Mouse (Mus musculus) MEL (cell line): ENCODE data around the gene Gm26920. TPM values are rescaled to one million over a fixed set of nuclear protein-coding genes. Genes with fewer than 3 reads are reported as not detected.

Source experiments
- DNase-seq: peaks from one replicate; pipeline ENCODE4 v3.0.0; 2011; ENCODE audit warnings: low read depth, low spot score
- H3K27ac ChIP-seq: 2 replicates; pipeline ENCODE4 v1.5.1; 2012; ENCODE audit warnings: low read depth, mild to moderate bottlenecking, control low read depth, low read length, moderate library complexity; ENCODE audit not compliant: control insufficient read depth
- H3K27me3 ChIP-seq, 2 experiments: fragments of 150-350 bp in 1 of 2; sonication (generic) in 1 of 2; 2 replicates each; pipeline ENCODE4 v1.6.1; 2012; ENCODE audit warnings: low read length in 2 of 2, mild to moderate bottlenecking in 2 of 2, improper control_type of control experiment in 1 of 2, moderate library complexity in 1 of 2; ENCODE audit not compliant: insufficient read depth in 2 of 2, control insufficient read depth in 1 of 2
- H3K36me3 ChIP-seq, 2 experiments: 2 replicates each; pipeline ENCODE4 v1.6.1; 2012 to 2014; ENCODE audit warnings: low read length in 2 of 2, improper control_type of control experiment in 1 of 2, inconsistent platforms in 1 of 2, mild to moderate bottlenecking in 1 of 2; ENCODE audit not compliant: insufficient read depth in 2 of 2, control insufficient read depth in 1 of 2
- H3K4me1 ChIP-seq, 2 experiments: fragments of 150-350 bp in 1 of 2; sonication (generic) in 1 of 2; 2 replicates each; pipeline ENCODE4 v1.6.1; 2012; ENCODE audit warnings: low read length in 2 of 2, improper control_type of control experiment in 1 of 2, mild to moderate bottlenecking in 1 of 2; ENCODE audit not compliant: insufficient read depth in 2 of 2, control insufficient read depth in 1 of 2
- H3K4me3 ChIP-seq, 2 experiments: fragments of 150-350 bp in 1 of 2; sonication (generic) in 1 of 2; 2 replicates each; pipeline ENCODE4 v1.5.1; 2012; ENCODE audit warnings: low read depth in 2 of 2, low read length in 2 of 2, mild to moderate bottlenecking in 2 of 2, moderate library complexity in 2 of 2, control low read depth in 1 of 2, improper control_type of control experiment in 1 of 2; ENCODE audit not compliant: control insufficient read depth in 1 of 2, insufficient read depth in 1 of 2
- H3K79me2 ChIP-seq: 2 replicates; pipeline ENCODE4 v1.6.1; 2012; ENCODE audit warnings: mild to moderate bottlenecking, low read length, moderate library complexity; ENCODE audit not compliant: control insufficient read depth, poor library complexity, insufficient read depth
- H3K9ac ChIP-seq: 2 replicates; pipeline ENCODE4 v1.6.1; 2012; ENCODE audit warnings: low read depth, mild to moderate bottlenecking, control low read depth, low read length, moderate library complexity; ENCODE audit not compliant: control insufficient read depth, poor library complexity, severe bottlenecking
- H3K9me3 ChIP-seq: fragments of 150-350 bp; sonication (generic); replicated peaks from 2 replicates; pipeline ENCODE4 v1.6.1; 2012; ENCODE audit warnings: mild to moderate bottlenecking, low read length, improper control_type of control experiment, moderate library complexity; ENCODE audit not compliant: insufficient read depth
- CHD1 ChIP-seq: IDR thresholded peaks from 2 replicates; pipeline ENCODE4 v1.6.1; 2012; ENCODE audit warnings: low read depth, mild to moderate bottlenecking, inconsistent platforms, low read length, improper control_type of control experiment
- ELF1 ChIP-seq: IDR thresholded peaks from 2 replicates; pipeline ENCODE4 v1.6.1; 2014; ENCODE audit warnings: low read depth, mild to moderate bottlenecking, inconsistent platforms, low read length, improper control_type of control experiment, moderate library complexity
- EP300 ChIP-seq, 2 experiments: IDR thresholded peaks; 2 replicates each; pipeline ENCODE4 v1.6.1; 2011; ENCODE audit warnings: improper control_type of control experiment in 2 of 2, low read length in 2 of 2, low read depth in 1 of 2, mild to moderate bottlenecking in 1 of 2
- ETS1 ChIP-seq: IDR thresholded peaks from 2 replicates; pipeline ENCODE4 v1.6.1; 2012; ENCODE audit warnings: low read depth, mild to moderate bottlenecking, inconsistent platforms, low read length, improper control_type of control experiment, moderate library complexity
- MAZ ChIP-seq: IDR thresholded peaks from 2 replicates; pipeline ENCODE4 v1.6.1; 2012; ENCODE audit warnings: low read depth, mild to moderate bottlenecking, inconsistent platforms, low read length, improper control_type of control experiment
- MXI1 ChIP-seq: IDR thresholded peaks from 2 replicates; pipeline ENCODE4 v1.6.1; 2011; ENCODE audit warnings: mild to moderate bottlenecking, low read depth, low read length, improper control_type of control experiment
- MYC ChIP-seq: IDR thresholded peaks from 2 replicates; pipeline ENCODE4 v1.6.1; 2011; ENCODE audit warnings: low read depth, mild to moderate bottlenecking, low read length, improper control_type of control experiment, moderate library complexity
- POLR2A ChIP-seq, 2 experiments: IDR thresholded peaks; 2 replicates each; pipeline ENCODE4 v1.6.1; 2011 to 2012; ENCODE audit warnings: low read length in 2 of 2, mild to moderate bottlenecking in 2 of 2, control low read depth in 1 of 2, improper control_type of control experiment in 1 of 2, low read depth in 1 of 2, moderate library complexity in 1 of 2; ENCODE audit not compliant: control insufficient read depth in 1 of 2, insufficient read depth in 1 of 2, poor library complexity in 1 of 2
- POLR2AphosphoS2 ChIP-seq: IDR thresholded peaks from 2 replicates; pipeline ENCODE4 v1.6.1; 2011; ENCODE audit warnings: low read length, improper control_type of control experiment
- POLR2AphosphoS5 ChIP-seq: IDR thresholded peaks from 2 replicates; pipeline ENCODE4 v1.6.1; 2012; ENCODE audit warnings: low read depth, borderline replicate concordance, mild to moderate bottlenecking, inconsistent platforms, low read length, moderate library complexity, mixed read lengths
- RAD21 ChIP-seq: IDR thresholded peaks from 2 replicates; pipeline ENCODE4 v1.6.1; 2011; ENCODE audit warnings: mild to moderate bottlenecking, low read depth, low read length, improper control_type of control experiment
- RCOR1 ChIP-seq: IDR thresholded peaks from 2 replicates; pipeline ENCODE4 v1.6.1; 2012; ENCODE audit warnings: low read depth, mild to moderate bottlenecking, inconsistent platforms, low read length, improper control_type of control experiment
- SIN3A ChIP-seq: IDR thresholded peaks from 2 replicates; pipeline ENCODE4 v1.6.1; 2012; ENCODE audit warnings: low read length, improper control_type of control experiment, inconsistent platforms
- SMC3 ChIP-seq: IDR thresholded peaks from 2 replicates; pipeline ENCODE4 v1.6.1; 2011; ENCODE audit warnings: low read depth, low read length, improper control_type of control experiment
- TBP ChIP-seq: IDR thresholded peaks from 2 replicates; pipeline ENCODE4 v1.8.0; 2011; ENCODE audit warnings: low read depth, low read length, improper control_type of control experiment
- TCF12 ChIP-seq: IDR thresholded peaks from 2 replicates; pipeline ENCODE4 v1.6.1; 2014; ENCODE audit warnings: low read depth, mild to moderate bottlenecking, inconsistent platforms, low read length, improper control_type of control experiment, moderate library complexity
- UBTF ChIP-seq: IDR thresholded peaks from 2 replicates; pipeline ENCODE4 v1.6.1; 2012; ENCODE audit warnings: low read depth, mild to moderate bottlenecking, inconsistent platforms, low read length, improper control_type of control experiment, moderate library complexity, borderline replicate concordance; ENCODE audit not compliant: insufficient read depth
- USF2 ChIP-seq, 2 experiments: IDR thresholded peaks; 2 replicates each; pipeline ENCODE4 v1.6.1; 2011 to 2012; ENCODE audit warnings: improper control_type of control experiment in 2 of 2, low read length in 2 of 2, borderline replicate concordance in 1 of 2, inconsistent platforms in 1 of 2, low read depth in 1 of 2, mild to moderate bottlenecking in 1 of 2; ENCODE audit not compliant: insufficient read depth in 1 of 2
- ZC3H11A ChIP-seq: IDR thresholded peaks from 2 replicates; pipeline ENCODE4 v1.6.1; 2012; ENCODE audit warnings: low read depth, mild to moderate bottlenecking, inconsistent platforms, low read length, improper control_type of control experiment
- ZMIZ1 ChIP-seq: IDR thresholded peaks from 2 replicates; pipeline ENCODE4 v1.6.1; 2012; ENCODE audit warnings: low read depth, mild to moderate bottlenecking, inconsistent platforms, low read length, improper control_type of control experiment, moderate library complexity
- polyA plus RNA-seq, 2 experiments: library from polyadenylated mRNA; stranded (reverse) in 1 of 2; unstranded in 1 of 2; fragments of >175 nt in 1 of 2; fragments of >200 nt in 1 of 2; gene quantifications; 2 replicates each; pipeline versions ENCODE4 v1.2.1 to v1.2.4; 2012; ENCODE audit warnings: low replicate concordance in 2 of 2, low read depth in 1 of 2; ENCODE audit not compliant: insufficient read length in 2 of 2, insufficient read depth in 1 of 2, missing spikeins in 1 of 2
- total RNA-seq: library from RNA; depleted of rRNA; stranded (reverse); fragments of 300-350 nt; gene quantifications from 2 replicates; pipeline ENCODE4 v1.2.3, GENCODE M21; 2012

The Gm26920 gene
- total and polyA plus RNA-seq, 3 experiments = 0.62 TPM; not detected in 2

DNA sequence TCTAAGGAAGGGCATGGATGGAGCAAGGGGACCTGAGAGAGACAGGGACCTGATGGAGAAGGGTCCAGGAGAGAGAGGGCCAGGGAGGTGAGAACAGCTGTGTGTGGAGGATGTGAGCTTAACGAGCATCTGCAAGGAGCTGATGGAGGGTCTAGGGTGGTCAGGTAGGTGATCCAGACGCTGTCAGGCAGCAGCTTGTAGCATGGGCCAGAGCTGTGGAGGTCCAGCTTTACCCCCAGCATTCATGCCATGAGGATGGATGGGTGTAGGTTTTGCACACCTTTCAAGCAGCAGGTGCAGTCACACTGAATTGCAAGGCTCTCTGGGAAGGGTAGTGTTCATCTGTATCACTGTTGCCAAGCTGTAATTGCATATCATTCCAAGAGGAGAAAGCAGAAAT is 70.7 kb downstream of the Gm26920 start:
- Histone ChIP-seq H3K27ac (no peak overlapping the region), H3K4me3 (no peak overlapping the region), H3K79me2 (no peaks in the 10 kb centered on the region), H3K36me3 (peaks cover 1 to 13% of the 10 kb centered on the region in 2 experiments; a peak in 3 of 4 replicates), H3K27me3 (no peaks in the 10 kb centered on the region), H3K4me1 (peaks cover 7 to 22% of the 10 kb centered on the region in 2 experiments), H3K9me3 (no peaks in the 10 kb centered on the region), H3K9ac (no peak overlapping the region)
- no peak for DNase-seq
- TF ChIP-seq EP300 (IDR thresholded peaks at IDR 0.05; ENCODE audit: low read depth in 1 of 2, low read length in 2 of 2) = no peak
- no peak for TF ChIP-seq MAZ
- TF ChIP-seq SIN3A = no peak
- TF ChIP-seq ETS1 = no peak
- TF ChIP-seq TBP = no peak
- no peak for TF ChIP-seq ZMIZ1
- TF ChIP-seq UBTF = no peak
- no peak for TF ChIP-seq POLR2AphosphoS5
- TF ChIP-seq RAD21 = no peak
- TF ChIP-seq USF2 (IDR thresholded peaks at IDR 0.05; ENCODE audit: borderline replicate concordance in 1 of 2, insufficient read depth in 1 of 2, low read depth in 1 of 2, low read length in 2 of 2) = no peak
- TF ChIP-seq TCF12 = no peak

- H3K4me1 ChIP-seq = peaks cover 0 to under 1% of the 10 kb centered on the region in 2 experiments; a peak in 1 of 4 replicates
- H3K9me3 ChIP-seq = no peaks in the 10 kb centered on the region
- no peaks in the 10 kb centered on the region for H3K79me2 ChIP-seq
- H3K9ac ChIP-seq = no peak overlapping the region
- no peaks in the 10 kb centered on the region for H3K27me3 ChIP-seq
- no peak overlapping the region for H3K27ac ChIP-seq
- TF ChIP-seq MXI1 (no peak), ELF1 (no peak), CHD1 (no peak), USF2 (IDR thresholded peaks at IDR 0.05; ENCODE audit: borderline replicate concordance in 1 of 2, insufficient read depth in 1 of 2, low read depth in 1 of 2, low read length in 2 of 2) (no peak), RCOR1 (no peak), POLR2A (IDR thresholded peaks at IDR 0.05; ENCODE audit: control insufficient read depth in 1 of 2, insufficient read depth in 1 of 2, low read depth in 1 of 2, low read length in 2 of 2, poor library complexity in 1 of 2) (no peak), MYC (no peak), SMC3 (no peak), POLR2AphosphoS2 (no peak), ZC3H11A (no peak)
- no peak overlapping the region for H3K4me3 ChIP-seq
- peaks cover 0 to 1% of the 10 kb centered on the region in 2 experiments; a peak in 1 of 4 replicates for H3K36me3 ChIP-seq
- no peak for DNase-seq
Observed at GRCm38 (mm10) chr7:30017226-30017625, 73.0 kb downstream of the Gm26920 start.
